Mouse (Mus musculus) embryonic facial prominence, embryonic 10.5 days (tissue): ENCODE measurements around the gene Ranbp3. TPM values are rescaled to one million over a fixed set of nuclear protein-coding genes. Genes with fewer than 3 reads are reported as not detected.

Experiments used
- DNase-seq: peaks from one replicate; pipeline ENCODE4 v3.0.0-alpha.2; 2017; ENCODE audit warnings: low spot score
- H3K27ac ChIP-seq: fragments of 300-500 bp; sonication (generic); replicated peaks from 2 replicates; pipeline ENCODE4 v1.5.1; 2016; ENCODE audit warnings: mild to moderate bottlenecking
- H3K27me3 ChIP-seq: fragments of 300-500 bp; sonication (generic); replicated peaks from 2 replicates; pipeline ENCODE4 v1.6.1; 2016; ENCODE audit warnings: low read depth, mild to moderate bottlenecking; ENCODE audit not compliant: poor library complexity, severe bottlenecking
- H3K36me3 ChIP-seq: fragments of 300-500 bp; sonication (generic); replicated peaks from 2 replicates; pipeline ENCODE4 v1.6.1; 2016; ENCODE audit warnings: mild to moderate bottlenecking, moderate library complexity
- H3K4me1 ChIP-seq: fragments of 300-500 bp; sonication (generic); 2 replicates; pipeline ENCODE4 v1.6.1; 2016
- H3K4me3 ChIP-seq: fragments of 300-500 bp; sonication (generic); 2 replicates; pipeline ENCODE4 v1.5.1; 2016; ENCODE audit warnings: mild to moderate bottlenecking, moderate library complexity
- H3K9me3 ChIP-seq: fragments of 300-500 bp; sonication (generic); 2 replicates; pipeline ENCODE4 v1.6.1; 2016; ENCODE audit warnings: mild to moderate bottlenecking
- WGBS: fragments of 180-500 bp; shearing (Covaris S2); methylation state at CpG from one replicate; pipeline ENCODE4 v1.1.7; 2016; 5-methylcytosine and 5-hydroxymethylcytosine counted together
- polyA plus RNA-seq: library from polyadenylated mRNA; unstranded; fragments of >200 nt; fragmentation: Nextera tagmentation; extraction: Ambion mirVana; gene quantifications from 2 replicates; pipeline ENCODE4 v1.2.1, GENCODE M21; 2016

Ranbp3 gene
- polyA plus RNA-seq, 1 experiment from 2014 or later = 132 TPM

- no peaks in the 10 kb centered on the region for H3K4me1 ChIP-seq
- no peak overlapping the region for H3K27ac ChIP-seq
- H3K36me3 ChIP-seq = peaks cover 100% of the 10 kb centered on the region
- WGBS = 90% methylated on average over 5 of the region's 5 CpGs
- DNase-seq = no peak
- no peaks in the 10 kb centered on the region for H3K27me3 ChIP-seq
- H3K4me3 ChIP-seq = no peak overlapping the region
- no peaks in the 10 kb centered on the region for H3K9me3 ChIP-seq
Measured at GRCm38 (mm10) chr17:56683546-56684140, 10.5 kb downstream of the Ranbp3 start.

- no peak overlapping the region for H3K4me3 ChIP-seq
- H3K27ac ChIP-seq = no peak overlapping the region
- H3K27me3 ChIP-seq = no peaks in the 10 kb centered on the region
- H3K9me3 ChIP-seq = no peaks in the 10 kb centered on the region
- H3K4me1 ChIP-seq = no peaks in the 10 kb centered on the region
- 90% methylated on average over 2 of the region's 2 CpGs for WGBS
- no peak for DNase-seq
- H3K36me3 ChIP-seq = peaks cover 100% of the 10 kb centered on the region
Measured at GRCm38 (mm10) chr17:56684649-56685048, 11.6 kb downstream of the Ranbp3 start.

- Histone ChIP-seq H3K9me3 (no peaks in the 10 kb centered on the region), H3K36me3 (peaks cover 100% of the 10 kb centered on the region)
- WGBS = 90% methylated on average over 4 of the region's 4 CpGs
Measured at GRCm38 (mm10) chr17:56686801-56687200, 13.7 kb downstream of the Ranbp3 start.

GRCm38 (mm10) chr17:56688045-56688444 lies 15.0 kb downstream of the Ranbp3 start:
- no peak overlapping the region for H3K4me3 ChIP-seq
- H3K27me3 ChIP-seq = no peaks in the 10 kb centered on the region
- H3K4me1 ChIP-seq = no peaks in the 10 kb centered on the region
- H3K27ac ChIP-seq = no peak overlapping the region
- H3K36me3 ChIP-seq = peaks cover 100% of the 10 kb centered on the region
- H3K9me3 ChIP-seq = no peaks in the 10 kb centered on the region
- no peak for DNase-seq

More at GRCm38 (mm10) chr17:56686801-56687200, 13.7 kb downstream of the Ranbp3 start:
- Histone ChIP-seq H3K4me3 (no peak overlapping the region), H3K27ac (no peak overlapping the region), H3K4me1 (no peaks in the 10 kb centered on the region), H3K27me3 (no peaks in the 10 kb centered on the region)
- DNase-seq = no peak

GRCm38 (mm10) chr17:56688689-56689088 lies 15.6 kb downstream of the Ranbp3 start:
- H3K27me3 ChIP-seq = no peaks in the 10 kb centered on the region
- H3K9me3 ChIP-seq = no peaks in the 10 kb centered on the region
- WGBS = 93% methylated on average over 2 of the region's 2 CpGs
- H3K36me3 ChIP-seq = peaks cover 100% of the 10 kb centered on the region
- H3K27ac ChIP-seq = no peak overlapping the region
- no peaks in the 10 kb centered on the region for H3K4me1 ChIP-seq
- no peak overlapping the region for H3K4me3 ChIP-seq
- no peak for DNase-seq

GRCm38 (mm10) chr17:56693395-56693794 lies 20.3 kb downstream of the Ranbp3 start:
- H3K27me3 ChIP-seq = no peaks in the 10 kb centered on the region
- H3K36me3 ChIP-seq = peaks cover 100% of the 10 kb centered on the region
- no peaks in the 10 kb centered on the region for H3K4me1 ChIP-seq
- H3K4me3 ChIP-seq = no peak overlapping the region
- no peaks in the 10 kb centered on the region for H3K9me3 ChIP-seq
- WGBS = 75% methylated on average over 1 of the region's 1 CpGs
- no peak overlapping the region for H3K27ac ChIP-seq
- DNase-seq = no peak

GRCm38 (mm10) chr17:56693851-56694310 lies 20.8 kb downstream of the Ranbp3 start:
- peaks cover 100% of the 10 kb centered on the region for H3K36me3 ChIP-seq
- H3K27me3 ChIP-seq = no peaks in the 10 kb centered on the region
- WGBS = 92% methylated on average over 6 of the region's 6 CpGs
- no peak overlapping the region for H3K4me3 ChIP-seq
- DNase-seq = no peak
- H3K9me3 ChIP-seq = no peaks in the 10 kb centered on the region
- H3K4me1 ChIP-seq = no peaks in the 10 kb centered on the region
- no peak overlapping the region for H3K27ac ChIP-seq

- DNase-seq = no peak
- Histone ChIP-seq H3K27me3 (no peaks in the 10 kb centered on the region), H3K4me1 (no peaks in the 10 kb centered on the region), H3K9me3 (no peaks in the 10 kb centered on the region), H3K4me3 (no peak overlapping the region), H3K36me3 (peaks cover 100% of the 10 kb centered on the region), H3K27ac (no peak overlapping the region)
- 89% methylated on average over 2 of the region's 2 CpGs for WGBS
Measured at GRCm38 (mm10) chr17:56700451-56700850, 27.4 kb downstream of the Ranbp3 start.

GRCm38 (mm10) chr17:56703038-56703437 lies 29.9 kb downstream of the Ranbp3 start:
- H3K9me3 ChIP-seq = no peaks in the 10 kb centered on the region
- DNase-seq = no peak
- 85% methylated on average over 4 of the region's 4 CpGs for WGBS
- H3K36me3 ChIP-seq = peaks cover 100% of the 10 kb centered on the region
- no peaks in the 10 kb centered on the region for H3K4me1 ChIP-seq
- no peaks in the 10 kb centered on the region for H3K27me3 ChIP-seq
- no peak overlapping the region for H3K4me3 ChIP-seq
- no peak overlapping the region for H3K27ac ChIP-seq

GRCm38 (mm10) chr17:56706515-56706914 lies 33.4 kb downstream of the Ranbp3 start:
- H3K36me3 ChIP-seq = peaks cover 100% of the 10 kb centered on the region
- H3K9me3 ChIP-seq = no peaks in the 10 kb centered on the region
- no peaks in the 10 kb centered on the region for H3K27me3 ChIP-seq
- no peak overlapping the region for H3K4me3 ChIP-seq
- H3K4me1 ChIP-seq = no peaks in the 10 kb centered on the region
- DNase-seq = no peak
- H3K27ac ChIP-seq = no peak overlapping the region
- 91% methylated on average over 1 of the region's 1 CpGs for WGBS

GRCm38 (mm10) chr17:56708692-56709091 lies 35.6 kb downstream of the Ranbp3 start:
- H3K27me3 ChIP-seq = no peaks in the 10 kb centered on the region
- H3K9me3 ChIP-seq = no peaks in the 10 kb centered on the region
- H3K27ac ChIP-seq = no peak overlapping the region
- H3K4me1 ChIP-seq = no peaks in the 10 kb centered on the region
- no peak for DNase-seq
- WGBS = 85% methylated on average over 4 of the region's 4 CpGs
- peaks cover 97% of the 10 kb centered on the region for H3K36me3 ChIP-seq
- H3K4me3 ChIP-seq = no peak overlapping the region

GRCm38 (mm10) chr17:56709708-56710107 lies 36.6 kb downstream of the Ranbp3 start:
- no peaks in the 10 kb centered on the region for H3K4me1 ChIP-seq
- no peak overlapping the region for H3K27ac ChIP-seq
- H3K27me3 ChIP-seq = no peaks in the 10 kb centered on the region
- no peak for DNase-seq
- no peak overlapping the region for H3K4me3 ChIP-seq
- WGBS = 87% methylated on average over 3 of the region's 3 CpGs
- H3K36me3 ChIP-seq = peaks cover 87% of the 10 kb centered on the region
- no peaks in the 10 kb centered on the region for H3K9me3 ChIP-seq

- H3K9me3 ChIP-seq = no peaks in the 10 kb centered on the region
- no peaks in the 10 kb centered on the region for H3K27me3 ChIP-seq
- 60% methylated on average over 11 of the region's 11 CpGs for WGBS
- H3K36me3 ChIP-seq = peaks cover 33% of the 10 kb centered on the region
- no peak overlapping the region; the same call in 1 of the 2 replicates for H3K27ac ChIP-seq
- DNase-seq = no peak
- peak overlapping the region; percentile 68; the same call in 1 of the 2 replicates for H3K4me3 ChIP-seq
- H3K4me1 ChIP-seq = peaks cover 31% of the 10 kb centered on the region
Measured at GRCm38 (mm10) chr17:56715360-56715759, 42.3 kb downstream of the Ranbp3 start.
